Mouse (Mus musculus): Measurements from ENCODE around the gene Pigm. TPM values are rescaled to one million over a fixed set of nuclear protein-coding genes. Genes with fewer than 3 reads are reported as not detected.

The Pigm gene
- polyA plus RNA-seq, 1 experiment from 2014 or later: 12.3 TPM

DNA sequence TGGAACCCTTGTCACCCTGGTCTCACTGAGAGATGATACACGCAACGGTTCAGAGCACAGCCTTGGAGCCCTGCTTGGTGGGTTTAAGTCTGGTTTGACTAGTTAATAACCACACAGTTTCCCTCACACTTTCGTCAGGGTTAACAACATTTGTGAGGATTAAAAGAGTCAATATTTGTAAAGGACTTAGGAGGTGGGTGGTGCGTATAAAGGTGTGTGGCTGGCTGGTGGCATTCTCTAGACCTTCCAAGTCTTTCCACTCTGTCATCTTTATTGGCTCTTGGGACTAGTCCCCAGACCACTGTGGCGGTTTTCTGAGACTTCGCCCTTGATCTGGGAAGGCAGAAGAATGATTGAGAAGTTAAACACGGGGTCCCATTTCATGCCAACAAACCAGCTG lies 31.5 kb upstream of the Pigm start:
- H3K9me3 ChIP-seq (replicated peaks; ENCODE audit: control insufficient read depth, low read length): no peaks in the 10 kb centered on the region
- H3K27ac ChIP-seq (replicated peaks; ENCODE audit: low read depth, low read length): no peak overlapping the region
- DNase-seq (ENCODE audit: low spot score) (no peak), ATAC-seq (replicated peaks; ENCODE audit: insufficient number of reproducible peaks, low FRiP score, low TSS enrichment, low read depth) (no peak)
- no peak overlapping the region for H3K9ac ChIP-seq (replicated peaks; ENCODE audit: low read length)
- H3K4me3 ChIP-seq (ENCODE audit: low read depth, low read length): no peak overlapping the region
- no peaks in the 10 kb centered on the region for H3K36me3 ChIP-seq (replicated peaks; ENCODE audit: control insufficient read depth, insufficient read depth, low read depth, low read length)
- peaks cover 17% of the 10 kb centered on the region for H3K27me3 ChIP-seq (ENCODE audit: control insufficient read depth, insufficient read depth, low read length)
- WGBS: 84% methylated on average over 7 of the region's 7 CpGs
- H3K4me2 ChIP-seq (ENCODE audit: low read depth, low read length): no peak overlapping the region
- H3K4me1 ChIP-seq (ENCODE audit: control insufficient read depth, insufficient read depth, low read length): no peaks in the 10 kb centered on the region

DNA sequence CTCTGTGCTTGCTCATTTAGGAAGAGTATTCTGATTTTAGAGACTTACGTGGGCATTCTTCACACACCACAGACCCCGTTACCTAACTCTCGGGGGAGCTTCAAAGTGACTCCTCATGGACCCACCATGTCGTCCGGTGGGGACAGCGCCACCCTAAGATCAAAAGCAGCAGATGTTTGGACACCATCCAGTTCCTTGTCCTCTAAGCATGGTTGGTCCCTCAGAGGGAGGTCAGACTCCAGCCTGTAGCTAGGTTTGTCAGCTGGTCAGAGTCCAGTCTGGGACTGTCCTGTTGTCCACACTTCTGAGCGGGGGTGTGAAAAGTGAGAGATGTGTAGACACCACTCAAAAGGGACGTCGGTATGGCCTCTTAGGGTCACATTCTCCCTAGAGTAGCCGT lies 29.6 kb upstream of the Pigm start:
- Histone ChIP-seq H3K27me3 (ENCODE audit: control insufficient read depth, insufficient read depth, low read length) (peaks cover 3% of the 10 kb centered on the region), H3K4me3 (ENCODE audit: low read depth, low read length) (no peak overlapping the region), H3K4me2 (ENCODE audit: low read depth, low read length) (no peak overlapping the region), H3K27ac (replicated peaks; ENCODE audit: low read depth, low read length) (no peak overlapping the region), H3K4me1 (ENCODE audit: control insufficient read depth, insufficient read depth, low read length) (no peaks in the 10 kb centered on the region; the same call in 1 of the 2 replicates), H3K9me3 (replicated peaks; ENCODE audit: control insufficient read depth, low read length) (no peaks in the 10 kb centered on the region), H3K36me3 (replicated peaks; ENCODE audit: control insufficient read depth, insufficient read depth, low read depth, low read length) (no peaks in the 10 kb centered on the region), H3K9ac (replicated peaks; ENCODE audit: low read length) (no peak overlapping the region)
- WGBS: 83% methylated on average over 10 of the region's 10 CpGs
- DNase-seq (ENCODE audit: low spot score): no peak
- no peak for ATAC-seq (replicated peaks; ENCODE audit: insufficient number of reproducible peaks, low FRiP score, low TSS enrichment, low read depth)

DNA sequence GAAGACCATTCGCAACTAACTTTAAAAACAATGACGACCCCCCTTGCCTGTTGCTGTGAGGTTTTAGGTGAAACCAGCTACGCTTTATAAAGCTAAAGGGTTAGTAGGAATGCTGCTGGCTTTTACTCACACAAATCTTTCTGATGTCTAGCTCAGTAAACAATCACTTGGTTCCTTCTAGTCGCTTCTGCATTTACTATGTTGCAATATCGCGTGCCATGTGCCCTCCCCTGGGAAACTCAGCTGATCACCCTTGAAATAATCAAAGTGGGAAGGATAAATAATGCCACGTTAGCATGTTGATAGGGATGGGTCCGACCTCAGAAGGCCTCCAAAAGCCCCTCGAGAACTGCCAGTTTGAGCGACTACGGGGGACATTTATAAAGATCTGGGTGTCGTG lies 29.0 kb upstream of the Pigm start:
- DNase-seq (ENCODE audit: low spot score): no peak
- no peaks in the 10 kb centered on the region; the same call in 1 of the 2 replicates for H3K27me3 ChIP-seq (ENCODE audit: control insufficient read depth, insufficient read depth, low read length)
- no peak overlapping the region for H3K4me2 ChIP-seq (ENCODE audit: low read depth, low read length)
- WGBS: 90% methylated on average over 12 of the region's 12 CpGs
- no peak for ATAC-seq (replicated peaks; ENCODE audit: insufficient number of reproducible peaks, low FRiP score, low TSS enrichment, low read depth)
- H3K4me1 ChIP-seq (ENCODE audit: control insufficient read depth, insufficient read depth, low read length): no peaks in the 10 kb centered on the region; the same call in 1 of the 2 replicates
- H3K9me3 ChIP-seq (replicated peaks; ENCODE audit: control insufficient read depth, low read length): no peaks in the 10 kb centered on the region
- H3K4me3 ChIP-seq (ENCODE audit: low read depth, low read length): no peak overlapping the region
- H3K27ac ChIP-seq (replicated peaks; ENCODE audit: low read depth, low read length): no peak overlapping the region
- no peaks in the 10 kb centered on the region for H3K36me3 ChIP-seq (replicated peaks; ENCODE audit: control insufficient read depth, insufficient read depth, low read depth, low read length)
- no peak overlapping the region for H3K9ac ChIP-seq (replicated peaks; ENCODE audit: low read length)

- WGBS: 58% methylated on average over 5 of the region's 5 CpGs
- ATAC-seq (replicated peaks; ENCODE audit: insufficient number of reproducible peaks, low FRiP score, low TSS enrichment, low read depth): no peak; the same call in 1 of the 2 replicates
- no peaks in the 10 kb centered on the region for H3K36me3 ChIP-seq (replicated peaks; ENCODE audit: control insufficient read depth, insufficient read depth, low read depth, low read length)
- no peaks in the 10 kb centered on the region; the same call in 1 of the 2 replicates for H3K4me1 ChIP-seq (ENCODE audit: control insufficient read depth, insufficient read depth, low read length)
- no peak overlapping the region for H3K4me2 ChIP-seq (ENCODE audit: low read depth, low read length)
- no peak for DNase-seq (ENCODE audit: low spot score)
- no peak overlapping the region for H3K4me3 ChIP-seq (ENCODE audit: low read depth, low read length)
- H3K9ac ChIP-seq (replicated peaks; ENCODE audit: low read length): no peak overlapping the region
- no peak overlapping the region for H3K27ac ChIP-seq (replicated peaks; ENCODE audit: low read depth, low read length)
- H3K27me3 ChIP-seq (ENCODE audit: control insufficient read depth, insufficient read depth, low read length): no peaks in the 10 kb centered on the region
- H3K9me3 ChIP-seq (replicated peaks; ENCODE audit: control insufficient read depth, low read length): no peaks in the 10 kb centered on the region
These were observed 26.8 kb upstream of the Pigm start for GRCm38 (mm10) chr1:172349504-172349903.

- Histone ChIP-seq H3K9ac (replicated peaks; ENCODE audit: low read length) (0 out of 2 replicates have a peak overlapping the region, but pooled peaks have one; percentile 7), H3K4me2 (ENCODE audit: low read depth, low read length) (no peak overlapping the region), H3K27ac (replicated peaks; ENCODE audit: low read depth, low read length) (0 out of 2 replicates have a peak overlapping the region, but pooled peaks have one; percentile 5), H3K27me3 (ENCODE audit: control insufficient read depth, insufficient read depth, low read length) (no peaks in the 10 kb centered on the region), H3K36me3 (replicated peaks; ENCODE audit: control insufficient read depth, insufficient read depth, low read depth, low read length) (no peaks in the 10 kb centered on the region), H3K4me3 (ENCODE audit: low read depth, low read length) (no peak overlapping the region), H3K9me3 (replicated peaks; ENCODE audit: control insufficient read depth, low read length) (no peaks in the 10 kb centered on the region), H3K4me1 (ENCODE audit: control insufficient read depth, insufficient read depth, low read length) (no peaks in the 10 kb centered on the region; the same call in 1 of the 2 replicates)
- DNase-seq (ENCODE audit: low spot score): peak; percentile 60
- 5% methylated on average over 19 of the region's 19 CpGs for WGBS
- peak; percentile 93 for ATAC-seq (replicated peaks; ENCODE audit: insufficient number of reproducible peaks, low FRiP score, low TSS enrichment, low read depth)
These were observed 26.2 kb upstream of the Pigm start for GRCm38 (mm10) chr1:172349916-172350812.

DNA sequence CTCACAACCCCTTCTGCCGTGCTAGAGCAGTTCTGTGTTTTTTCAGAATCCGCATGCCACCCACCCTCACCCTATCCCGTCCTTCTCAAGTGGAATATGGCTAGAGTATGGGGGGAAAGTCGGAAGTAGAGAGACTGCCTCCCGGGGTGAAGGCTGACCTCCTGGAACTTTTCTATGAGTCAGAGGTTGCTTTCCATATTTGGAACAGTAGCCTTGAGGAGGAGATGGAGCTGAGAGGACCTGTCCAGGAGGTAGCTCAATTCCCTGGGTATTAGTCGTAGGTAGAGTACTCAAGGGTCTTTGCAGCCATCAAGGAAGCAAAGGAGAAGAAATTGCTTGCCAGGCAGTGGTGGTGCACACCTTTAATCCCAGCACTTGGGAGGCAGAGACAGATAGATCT lies 24.3 kb upstream of the Pigm start:
- no peaks in the 10 kb centered on the region for H3K27me3 ChIP-seq (ENCODE audit: control insufficient read depth, insufficient read depth, low read length)
- H3K4me1 ChIP-seq (ENCODE audit: control insufficient read depth, insufficient read depth, low read length): no peaks in the 10 kb centered on the region; the same call in 1 of the 2 replicates
- no peak overlapping the region for H3K9ac ChIP-seq (replicated peaks; ENCODE audit: low read length)
- no peak overlapping the region for H3K4me3 ChIP-seq (ENCODE audit: low read depth, low read length)
- no peaks in the 10 kb centered on the region for H3K9me3 ChIP-seq (replicated peaks; ENCODE audit: control insufficient read depth, low read length)
- 78% methylated on average over 6 of the region's 6 CpGs for WGBS
- no peak overlapping the region for H3K27ac ChIP-seq (replicated peaks; ENCODE audit: low read depth, low read length)
- no peak overlapping the region for H3K4me2 ChIP-seq (ENCODE audit: low read depth, low read length)
- H3K36me3 ChIP-seq (replicated peaks; ENCODE audit: control insufficient read depth, insufficient read depth, low read depth, low read length): no peaks in the 10 kb centered on the region
- DNase-seq (ENCODE audit: low spot score): no peak
- ATAC-seq (replicated peaks; ENCODE audit: insufficient number of reproducible peaks, low FRiP score, low TSS enrichment, low read depth): no peak

DNA sequence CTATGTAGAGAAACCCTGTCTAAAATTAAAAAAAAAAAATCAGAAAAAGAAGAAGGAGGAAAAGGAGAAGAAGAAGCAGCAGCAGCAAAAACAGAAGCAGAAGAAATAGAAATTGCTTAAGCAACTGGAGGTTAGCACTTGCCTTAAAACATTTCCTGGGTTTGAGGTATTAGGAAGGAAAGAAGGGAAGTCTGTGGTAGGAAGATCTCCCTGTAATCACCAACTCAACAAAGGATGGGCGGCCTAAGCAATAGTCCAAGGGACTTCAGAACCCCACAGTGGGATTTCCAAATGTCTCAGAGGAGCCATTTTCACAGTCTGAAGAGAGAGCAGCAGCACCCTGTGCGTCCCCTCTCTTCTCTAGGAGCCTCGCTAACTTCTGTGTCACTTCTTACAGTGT lies 23.9 kb upstream of the Pigm start:
- H3K4me2 ChIP-seq (ENCODE audit: low read depth, low read length): no peak overlapping the region
- WGBS: 79% methylated on average over 3 of the region's 3 CpGs
- H3K27ac ChIP-seq (replicated peaks; ENCODE audit: low read depth, low read length): no peak overlapping the region
- no peaks in the 10 kb centered on the region for H3K36me3 ChIP-seq (replicated peaks; ENCODE audit: control insufficient read depth, insufficient read depth, low read depth, low read length)
- DNase-seq (ENCODE audit: low spot score): no peak
- no peaks in the 10 kb centered on the region for H3K9me3 ChIP-seq (replicated peaks; ENCODE audit: control insufficient read depth, low read length)
- no peak for ATAC-seq (replicated peaks; ENCODE audit: insufficient number of reproducible peaks, low FRiP score, low TSS enrichment, low read depth)
- no peak overlapping the region for H3K4me3 ChIP-seq (ENCODE audit: low read depth, low read length)
- H3K9ac ChIP-seq (replicated peaks; ENCODE audit: low read length): no peak overlapping the region
- no peaks in the 10 kb centered on the region; the same call in 1 of the 2 replicates for H3K4me1 ChIP-seq (ENCODE audit: control insufficient read depth, insufficient read depth, low read length)
- no peaks in the 10 kb centered on the region for H3K27me3 ChIP-seq (ENCODE audit: control insufficient read depth, insufficient read depth, low read length)

GRCm38 (mm10) chr1:172355336-172355735 lies 21.0 kb upstream of the Pigm start:
- no peak overlapping the region for H3K4me2 ChIP-seq (ENCODE audit: low read depth, low read length)
- no peaks in the 10 kb centered on the region for H3K9me3 ChIP-seq (replicated peaks; ENCODE audit: control insufficient read depth, low read length)
- no peaks in the 10 kb centered on the region for H3K36me3 ChIP-seq (replicated peaks; ENCODE audit: control insufficient read depth, insufficient read depth, low read depth, low read length)
- DNase-seq (ENCODE audit: low spot score): no peak
- WGBS: 53% methylated on average over 3 of the region's 3 CpGs
- no peak overlapping the region for H3K9ac ChIP-seq (replicated peaks; ENCODE audit: low read length)
- no peaks in the 10 kb centered on the region for H3K27me3 ChIP-seq (ENCODE audit: control insufficient read depth, insufficient read depth, low read length)
- no peak for ATAC-seq (replicated peaks; ENCODE audit: insufficient number of reproducible peaks, low FRiP score, low TSS enrichment, low read depth)
- no peak overlapping the region for H3K27ac ChIP-seq (replicated peaks; ENCODE audit: low read depth, low read length)
- no peaks in the 10 kb centered on the region; the same call in 1 of the 2 replicates for H3K4me1 ChIP-seq (ENCODE audit: control insufficient read depth, insufficient read depth, low read length)
- no peak overlapping the region for H3K4me3 ChIP-seq (ENCODE audit: low read depth, low read length)

All from embryonic facial prominence, embryonic 11.5 days (tissue).